Mouse (Mus musculus) midbrain, postnatal 0 days (tissue): ENCODE data around the gene Itga4. TPM values are rescaled to one million over a fixed set of nuclear protein-coding genes. Genes with fewer than 3 reads are reported as not detected.

Source experiments
- ATAC-seq: fragments of 200-750 bp; cut with Nextera tagmentation; 2 replicates; pipeline ENCODE4 v1.8.0; 2017; ENCODE audit warnings: moderate number of reproducible peaks, mild to moderate bottlenecking, moderate TSS enrichment, moderate library complexity; ENCODE audit not compliant: low FRiP score
- DNase-seq: peaks from one replicate; pipeline ENCODE4 v3.0.0-alpha.2; 2015; ENCODE audit warnings: low spot score
- H3K27ac ChIP-seq: fragments of 300-500 bp; sonication (generic); 2 replicates; pipeline ENCODE4 v1.5.1; 2014; ENCODE audit warnings: low read depth, mild to moderate bottlenecking, low read length, mixed read lengths
- H3K27me3 ChIP-seq: fragments of 300-500 bp; sonication (generic); 2 replicates; pipeline ENCODE4 v1.6.1; 2014; ENCODE audit warnings: low read length, control low read depth, mixed read lengths; ENCODE audit not compliant: insufficient read depth
- H3K36me3 ChIP-seq: fragments of 300-500 bp; sonication (generic); 2 replicates; pipeline ENCODE4 v1.6.1; 2014; ENCODE audit warnings: low read length, control low read depth, mixed read lengths; ENCODE audit not compliant: insufficient read depth
- H3K4me1 ChIP-seq: fragments of 300-500 bp; sonication (generic); 2 replicates; pipeline ENCODE4 v1.6.1; 2014; ENCODE audit warnings: mild to moderate bottlenecking, control low read depth, antibody characterized with exemption, low read length, mixed read lengths; ENCODE audit not compliant: insufficient read depth
- H3K4me2 ChIP-seq: fragments of 300-500 bp; sonication (generic); 2 replicates; pipeline ENCODE4 v1.6.1; 2014; ENCODE audit warnings: low read depth, mild to moderate bottlenecking, low read length, mixed read lengths; ENCODE audit not compliant: poor library complexity, severe bottlenecking
- H3K4me3 ChIP-seq: fragments of 300-500 bp; sonication (generic); 2 replicates; pipeline ENCODE4 v1.5.1; 2014; ENCODE audit warnings: low read depth, mild to moderate bottlenecking, low read length, moderate library complexity
- H3K9ac ChIP-seq: fragments of 300-500 bp; sonication (generic); replicated peaks from 2 replicates; pipeline ENCODE4 v1.6.1; 2014; ENCODE audit warnings: mild to moderate bottlenecking, low read length, moderate library complexity, mixed read lengths; ENCODE audit not compliant: poor library complexity, severe bottlenecking
- H3K9me3 ChIP-seq: fragments of 300-500 bp; sonication (generic); 2 replicates; pipeline ENCODE4 v1.6.1; 2016; ENCODE audit warnings: low read length, control low read depth
- CTCF ChIP-seq: IDR thresholded peaks from 2 replicates; pipeline ENCODE4 v1.5.1; 2016; ENCODE audit warnings: antibody characterized with exemption, mild to moderate bottlenecking
- WGBS: fragments of 180-500 bp; shearing (Covaris S2); extraction: QIAGEN DNeasy Blood & Tissue Kit; methylation state at CpG from one replicate; pipeline ENCODE4 v1.1.7; 2014; 5-methylcytosine and 5-hydroxymethylcytosine counted together
- polyA plus RNA-seq: library from polyadenylated mRNA; unstranded; fragments of >200 nt; fragmentation: Nextera tagmentation; extraction: Ambion mirVana; gene quantifications from 2 replicates; pipeline ENCODE4 v1.2.1, GENCODE M21; 2015
- total RNA-seq: library from RNA; depleted of rRNA; stranded (reverse); fragments of >200 nt; gene quantifications from 2 replicates; pipeline ENCODE4 v1.2.3, GENCODE M21; 2014

The Itga4 gene
- total and polyA plus RNA-seq, 2 experiments from 2014 or later, result 1.5 to 3.1 TPM

DNA sequence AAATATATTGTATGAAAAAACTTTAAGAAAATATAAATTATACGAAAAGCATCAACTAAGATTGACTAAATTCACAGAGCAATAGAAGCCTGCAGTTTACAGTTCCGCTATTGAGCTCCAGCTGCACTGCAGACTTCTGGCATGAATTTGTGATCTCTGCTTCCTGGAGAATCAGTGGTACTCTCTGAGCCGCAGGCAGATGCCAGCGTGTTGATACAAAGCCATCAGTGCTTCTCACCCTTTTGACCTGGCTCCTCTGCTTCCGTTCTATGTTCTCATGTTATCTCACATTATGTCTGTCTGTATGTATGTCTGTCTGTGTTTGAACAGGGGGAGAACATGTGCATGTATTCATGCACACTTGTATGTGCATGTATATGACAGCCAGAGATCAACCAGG is 6.9 kb upstream of the Itga4 start:
- Histone ChIP-seq H3K27ac (no peak overlapping the region), H3K9ac (no peak overlapping the region), H3K9me3 (no peaks in the 10 kb centered on the region), H3K4me3 (no peak overlapping the region), H3K4me1 (no peaks in the 10 kb centered on the region), H3K4me2 (no peak overlapping the region), H3K36me3 (no peaks in the 10 kb centered on the region), H3K27me3 (no peaks in the 10 kb centered on the region)
- WGBS, result 84% methylated on average over 5 of the region's 5 CpGs
- no peak for TF ChIP-seq CTCF
- DNase-seq, result no peak
- ATAC-seq, result no peak

DNA sequence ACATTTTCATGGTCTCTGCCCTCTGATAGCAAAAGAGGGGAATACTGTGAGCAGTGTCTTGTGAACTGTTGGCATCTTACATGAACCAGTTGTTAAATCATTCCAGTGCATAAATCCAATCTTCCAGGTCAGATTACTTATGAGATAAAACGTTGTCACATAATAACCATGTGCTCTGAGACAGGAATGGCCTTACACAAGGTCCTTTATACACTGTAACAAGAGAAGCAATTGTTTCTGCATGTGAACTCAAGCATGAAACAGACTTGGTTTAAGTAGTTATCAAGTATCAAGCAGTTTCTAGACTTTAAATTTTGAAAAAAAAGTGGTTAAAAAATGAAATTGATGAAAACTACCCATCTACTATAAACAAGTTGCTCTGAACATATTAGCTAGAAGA is 4.7 kb upstream of the Itga4 start:
- Histone ChIP-seq H3K36me3 (no peaks in the 10 kb centered on the region), H3K4me3 (no peak overlapping the region), H3K9ac (no peak overlapping the region), H3K9me3 (no peaks in the 10 kb centered on the region), H3K4me2 (no peak overlapping the region), H3K27me3 (0 out of 2 replicates have a peak, but pooled peaks cover 4% of the 10 kb centered on the region), H3K27ac (no peak overlapping the region), H3K4me1 (0 out of 2 replicates have a peak, but pooled peaks cover 6% of the 10 kb centered on the region)
- no peak for DNase-seq
- TF ChIP-seq CTCF, result no peak
- 34% methylated on average over 1 of the region's 1 CpGs for WGBS
- ATAC-seq, result no peak

DNA sequence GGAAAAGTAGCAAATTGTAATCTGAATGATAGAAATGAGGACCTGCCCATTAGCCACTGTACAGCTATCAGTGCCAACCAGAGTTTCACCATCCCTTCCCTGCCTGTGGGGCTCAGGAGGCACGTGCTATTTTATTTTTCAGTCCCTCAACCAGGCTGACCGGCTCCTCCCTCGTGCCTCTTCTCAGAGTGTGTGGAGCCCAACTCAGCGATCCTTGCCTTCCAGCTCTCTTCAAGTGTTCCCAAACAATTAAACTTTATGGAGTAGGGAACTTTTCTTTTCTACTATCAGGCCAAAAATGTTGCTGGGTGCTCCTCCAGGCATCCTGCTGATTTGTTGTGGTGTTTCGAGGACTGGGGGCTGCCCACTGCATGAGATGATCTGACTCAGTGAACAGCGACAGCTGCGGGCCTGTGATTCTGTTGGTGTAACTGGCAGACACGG is 1.4 kb upstream of the Itga4 start:
- Histone ChIP-seq H3K27me3 (peaks cover 4% of the 10 kb centered on the region; the same call in 1 of the 2 replicates), H3K9me3 (no peaks in the 10 kb centered on the region), H3K4me3 (no peak overlapping the region), H3K4me2 (no peak overlapping the region), H3K36me3 (no peaks in the 10 kb centered on the region), H3K9ac (no peak overlapping the region), H3K27ac (no peak overlapping the region), H3K4me1 (0 out of 2 replicates have a peak, but pooled peaks cover 7% of the 10 kb centered on the region)
- 60% methylated on average over 8 of the region's 8 CpGs for WGBS
- DNase-seq (no peak), ATAC-seq (no peak)
- TF ChIP-seq CTCF, result no peak

DNA sequence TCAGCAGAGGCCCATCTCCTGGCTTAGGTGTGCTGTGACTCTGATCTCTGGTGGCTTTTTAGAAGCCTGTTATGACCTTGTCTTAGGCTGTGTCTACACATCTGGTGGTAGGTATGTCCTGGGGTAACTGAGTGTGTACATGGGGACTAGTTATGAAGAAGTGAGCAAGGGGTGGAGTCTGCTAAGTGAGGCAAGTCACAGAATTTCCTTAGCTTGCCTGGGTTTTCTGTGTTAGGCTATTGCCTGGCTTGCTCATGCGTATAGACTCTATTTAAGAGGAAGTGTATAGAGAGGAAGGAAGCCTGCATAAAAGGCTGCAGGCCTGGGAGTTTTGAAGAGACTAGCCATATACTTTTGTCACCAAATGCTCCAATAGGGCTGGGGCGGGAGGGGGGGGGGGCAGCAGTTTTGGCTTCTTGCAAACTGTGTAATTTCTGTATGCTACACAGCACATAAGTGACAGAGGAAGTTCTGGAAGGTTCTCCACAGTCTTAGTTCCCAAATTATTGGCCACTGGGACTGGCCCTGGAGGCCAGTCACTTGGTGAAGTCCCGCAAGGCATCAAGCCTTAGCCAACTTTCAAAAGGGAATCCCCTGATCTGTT is 536 bp upstream of the Itga4 start:
- WGBS, result 65% methylated on average over 3 of the region's 3 CpGs
- H3K9ac ChIP-seq, result no peak overlapping the region

DNA sequence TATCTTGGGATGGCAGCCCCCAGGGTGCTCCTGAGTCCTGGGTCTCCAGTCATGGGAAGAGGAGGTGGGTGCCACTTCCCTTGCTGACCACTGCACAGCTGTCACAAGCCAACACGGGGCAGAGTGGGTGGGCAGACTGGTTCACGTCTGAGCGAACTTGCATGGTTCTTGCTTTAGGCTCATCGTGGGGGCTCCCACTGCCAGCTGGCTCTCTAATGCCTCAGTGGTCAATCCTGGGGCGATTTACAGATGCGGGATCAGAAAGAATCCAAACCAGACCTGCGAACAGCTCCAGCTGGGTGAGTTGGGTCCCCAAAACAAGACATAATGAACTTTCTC is 744 bp downstream of the Itga4 start:
- H3K27ac ChIP-seq, result no peak overlapping the region
- 4% methylated on average over 7 of the region's 7 CpGs for WGBS
- 0 out of 2 replicates have a peak, but pooled peaks cover 7% of the 10 kb centered on the region for H3K4me1 ChIP-seq
- ATAC-seq, result 0 out of 2 replicates have a peak, but pooled peaks have one; percentile 21
- H3K27me3 ChIP-seq, result peaks cover 4% of the 10 kb centered on the region; the same call in 1 of the 2 replicates
- peak overlapping the region; percentile 49 for H3K4me3 ChIP-seq
- H3K4me2 ChIP-seq, result peak overlapping the region; percentile 92
- H3K9me3 ChIP-seq, result no peaks in the 10 kb centered on the region
- peak overlapping the region; percentile 50 for H3K9ac ChIP-seq
- DNase-seq, result no peak
- no peaks in the 10 kb centered on the region for H3K36me3 ChIP-seq
- no peak for TF ChIP-seq CTCF

More for the DNA sequence above, 536 bp upstream of the Itga4 start:
- peak overlapping the region; percentile 49 for H3K4me3 ChIP-seq
- no peak for DNase-seq
- H3K4me1 ChIP-seq, result 0 out of 2 replicates have a peak, but pooled peaks cover 7% of the 10 kb centered on the region
- no peak overlapping the region for H3K27ac ChIP-seq
- no peaks in the 10 kb centered on the region for H3K9me3 ChIP-seq
- no peaks in the 10 kb centered on the region for H3K36me3 ChIP-seq
- H3K27me3 ChIP-seq, result peaks cover 4% of the 10 kb centered on the region; the same call in 1 of the 2 replicates
- TF ChIP-seq CTCF, result no peak
- ATAC-seq, result peak; percentile 47; the same call in 1 of the 2 replicates
- peak overlapping the region; percentile 92 for H3K4me2 ChIP-seq

DNA sequence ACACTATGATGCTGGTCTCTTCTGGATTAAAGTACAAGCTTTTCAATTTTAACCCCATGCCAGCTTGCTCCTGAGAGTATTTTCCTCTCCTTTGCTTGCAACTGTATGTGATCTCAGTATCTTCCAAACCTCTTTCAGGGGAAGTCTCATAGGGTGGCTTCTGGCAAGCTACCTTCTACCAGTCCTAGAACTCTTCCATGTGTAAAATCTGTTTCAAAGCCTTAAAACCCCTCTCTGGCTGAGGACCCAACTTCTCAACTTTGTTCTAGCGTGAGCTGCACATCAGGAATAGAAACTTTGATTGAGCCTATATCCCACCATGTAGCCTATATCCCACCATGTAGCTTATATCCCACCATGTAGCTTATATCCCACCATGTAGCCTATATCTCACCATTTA is 1.1 kb downstream of the Itga4 start:
- H3K9me3 ChIP-seq, result no peaks in the 10 kb centered on the region
- H3K4me2 ChIP-seq, result peak overlapping the region; percentile 92
- 0 out of 2 replicates have a peak, but pooled peaks cover 7% of the 10 kb centered on the region for H3K4me1 ChIP-seq
- H3K4me3 ChIP-seq, result peak overlapping the region; percentile 49; the same call in 1 of the 2 replicates
- TF ChIP-seq CTCF, result no peak
- 85% methylated on average over 1 of the region's 1 CpGs for WGBS
- H3K36me3 ChIP-seq, result no peaks in the 10 kb centered on the region
- H3K27ac ChIP-seq, result no peak overlapping the region
- H3K27me3 ChIP-seq, result peaks cover 4% of the 10 kb centered on the region; the same call in 1 of the 2 replicates
- no peak overlapping the region for H3K9ac ChIP-seq
- no peak for DNase-seq
- ATAC-seq, result no peak
